Mouse (Mus musculus): ENCODE measurements around the gene Nbeal2. TPM values are rescaled to one million over a fixed set of nuclear protein-coding genes. Genes with fewer than 3 reads are reported as not detected.

Gene Nbeal2
- polyA plus RNA-seq, 1 experiment: 2.2 TPM

- H3K4me3 ChIP-seq (ENCODE audit: insufficient read depth, low read depth, low read length): no peak overlapping the region
- H3K27ac ChIP-seq (replicated peaks; ENCODE audit: low read depth, low read length): no peak overlapping the region
- peaks cover 13% of the 10 kb centered on the region for H3K4me1 ChIP-seq (ENCODE audit: control insufficient read depth, insufficient read depth, insufficient read length, low read length)
These were observed 10.2 kb downstream of the Nbeal2 start for GRCm38 (mm10) chr9:110643787-110644186.

- no peak overlapping the region for H3K4me3 ChIP-seq (ENCODE audit: insufficient read depth, low read depth, low read length)
- H3K4me1 ChIP-seq (ENCODE audit: control insufficient read depth, insufficient read depth, insufficient read length, low read length): peaks cover 13% of the 10 kb centered on the region
- no peak overlapping the region for H3K27ac ChIP-seq (replicated peaks; ENCODE audit: low read depth, low read length)
These were observed 11.0 kb downstream of the Nbeal2 start for GRCm38 (mm10) chr9:110642812-110643524.

GRCm38 (mm10) chr9:110641006-110641405, 13.0 kb downstream of the Nbeal2 start:
- no peak overlapping the region for H3K4me3 ChIP-seq (ENCODE audit: insufficient read depth, low read depth, low read length)
- H3K27ac ChIP-seq (replicated peaks; ENCODE audit: low read depth, low read length): no peak overlapping the region
- peaks cover 13% of the 10 kb centered on the region for H3K4me1 ChIP-seq (ENCODE audit: control insufficient read depth, insufficient read depth, insufficient read length, low read length)

- no peaks in the 10 kb centered on the region for H3K4me1 ChIP-seq (ENCODE audit: control insufficient read depth, insufficient read depth, insufficient read length, low read length)
- H3K27ac ChIP-seq (replicated peaks; ENCODE audit: low read depth, low read length): no peak overlapping the region
- H3K4me3 ChIP-seq (ENCODE audit: insufficient read depth, low read depth, low read length): no peak overlapping the region
These were observed 15.3 kb downstream of the Nbeal2 start for GRCm38 (mm10) chr9:110638611-110639021.

GRCm38 (mm10) chr9:110635225-110635624, 18.7 kb downstream of the Nbeal2 start:
- Histone ChIP-seq H3K4me1 (ENCODE audit: control insufficient read depth, insufficient read depth, insufficient read length, low read length) (no peaks in the 10 kb centered on the region), H3K4me3 (ENCODE audit: insufficient read depth, low read depth, low read length) (no peak overlapping the region), H3K27ac (replicated peaks; ENCODE audit: low read depth, low read length) (no peak overlapping the region)

GRCm38 (mm10) chr9:110633882-110634281, 20.1 kb downstream of the Nbeal2 start:
- Histone ChIP-seq H3K4me3 (ENCODE audit: insufficient read depth, low read depth, low read length) (no peak overlapping the region), H3K4me1 (ENCODE audit: control insufficient read depth, insufficient read depth, insufficient read length, low read length) (no peaks in the 10 kb centered on the region), H3K27ac (replicated peaks; ENCODE audit: low read depth, low read length) (no peak overlapping the region)

GRCm38 (mm10) chr9:110632671-110633070, 21.3 kb downstream of the Nbeal2 start:
- H3K4me3 ChIP-seq (ENCODE audit: insufficient read depth, low read depth, low read length): no peak overlapping the region
- no peaks in the 10 kb centered on the region for H3K4me1 ChIP-seq (ENCODE audit: control insufficient read depth, insufficient read depth, insufficient read length, low read length)
- no peak overlapping the region for H3K27ac ChIP-seq (replicated peaks; ENCODE audit: low read depth, low read length)

GRCm38 (mm10) chr9:110631651-110632275, 22.2 kb downstream of the Nbeal2 start:
- Histone ChIP-seq H3K4me3 (ENCODE audit: insufficient read depth, low read depth, low read length) (no peak overlapping the region), H3K27ac (replicated peaks; ENCODE audit: low read depth, low read length) (no peak overlapping the region), H3K4me1 (ENCODE audit: control insufficient read depth, insufficient read depth, insufficient read length, low read length) (no peaks in the 10 kb centered on the region)

- Histone ChIP-seq H3K4me3 (ENCODE audit: insufficient read depth, low read depth, low read length) (no peak overlapping the region), H3K27ac (replicated peaks; ENCODE audit: low read depth, low read length) (no peak overlapping the region), H3K4me1 (ENCODE audit: control insufficient read depth, insufficient read depth, insufficient read length, low read length) (no peaks in the 10 kb centered on the region)
These were observed 22.8 kb downstream of the Nbeal2 start for GRCm38 (mm10) chr9:110631191-110631590.

- Histone ChIP-seq H3K4me1 (ENCODE audit: control insufficient read depth, insufficient read depth, insufficient read length, low read length) (peaks cover 2% of the 10 kb centered on the region; the same call in 1 of the 2 replicates), H3K4me3 (ENCODE audit: insufficient read depth, low read depth, low read length) (no peak overlapping the region), H3K27ac (replicated peaks; ENCODE audit: low read depth, low read length) (no peak overlapping the region)
These were observed 23.8 kb downstream of the Nbeal2 start for GRCm38 (mm10) chr9:110630171-110630570.

- Histone ChIP-seq H3K27ac (replicated peaks; ENCODE audit: low read depth, low read length) (no peak overlapping the region), H3K4me1 (ENCODE audit: control insufficient read depth, insufficient read depth, insufficient read length, low read length) (peaks cover 4% of the 10 kb centered on the region; the same call in 1 of the 2 replicates), H3K4me3 (ENCODE audit: insufficient read depth, low read depth, low read length) (peak overlapping the region; percentile 66)
These were observed 28.5 kb downstream of the Nbeal2 start for GRCm38 (mm10) chr9:110625350-110625908.

- Histone ChIP-seq H3K27ac (replicated peaks; ENCODE audit: low read depth, low read length) (peak within 1 kb of the TSS; percentile 54), H3K4me3 (ENCODE audit: insufficient read depth, low read depth, low read length) (peak within 1 kb of the TSS; percentile 66)
These were observed 29.4 kb downstream of the Nbeal2 start, which contains the start of gene Nradd for GRCm38 (mm10) chr9:110624361-110625166. Nradd (minus strand) TSS chr9:110624452.

GRCm38 (mm10) chr9:110623416-110624195, 30.4 kb downstream of the Nbeal2 start:
- H3K27ac ChIP-seq (replicated peaks; ENCODE audit: low read depth, low read length): no peak overlapping the region
- H3K4me1 ChIP-seq (ENCODE audit: control insufficient read depth, insufficient read depth, insufficient read length, low read length): peaks cover 4% of the 10 kb centered on the region; the same call in 1 of the 2 replicates
- peak overlapping the region; percentile 66 for H3K4me3 ChIP-seq (ENCODE audit: insufficient read depth, low read depth, low read length)

More at GRCm38 (mm10) chr9:110624361-110625166, 29.4 kb downstream of the Nbeal2 start, which contains the start of gene Nradd:
- H3K4me1 ChIP-seq (ENCODE audit: control insufficient read depth, insufficient read depth, insufficient read length, low read length): peaks cover 4% of the 10 kb centered on the region; the same call in 1 of the 2 replicates

- Histone ChIP-seq H3K4me1 (ENCODE audit: control insufficient read depth, insufficient read depth, insufficient read length, low read length) (peaks cover 4% of the 10 kb centered on the region; the same call in 1 of the 2 replicates), H3K4me3 (ENCODE audit: insufficient read depth, low read depth, low read length) (no peak overlapping the region), H3K27ac (replicated peaks; ENCODE audit: low read depth, low read length) (peak overlapping the region; percentile 13; the same call in 1 of the 2 replicates)
These were observed 31.2 kb downstream of the Nbeal2 start for GRCm38 (mm10) chr9:110622621-110623219.
